Mouse (Mus musculus) colon, adult 2 months (tissue): ENCODE measurements around the gene Phlpp1. TPM values are rescaled to one million over a fixed set of nuclear protein-coding genes. Genes with fewer than 3 reads are reported as not detected.

Experiments
- polyA plus RNA-seq: library from polyadenylated mRNA; depleted of rRNA; stranded (reverse); fragments of >200 nt; gene quantifications from 2 replicates; pipeline ENCODE4 v1.2.3, GENCODE M21; 2012; rRNA removed

The Phlpp1 gene
- 16.3 and 17.5 TPM in 2 replicates for polyA plus RNA-seq

GRCm38 (mm10) chr1:106171241-106172220, at the start of gene Phlpp1:
TSS of gene Phlpp1 (plus strand) at chr1:106171752.

Other genes with a start within 250 kb of the Phlpp1 start
- gene Zcchc2, start 181.3 kb upstream of the Phlpp1 start, polyA plus RNA-seq = 12.8 and 13.4 TPM in 2 replicates